Mouse (Mus musculus) heart, embryonic 16.5 days (tissue): Measurements from ENCODE around the gene Vgf. TPM values are rescaled to one million over a fixed set of nuclear protein-coding genes. Genes with fewer than 3 reads are reported as not detected.

Experiments used
- ATAC-seq: fragments of 200-750 bp; cut with Nextera tagmentation; replicated peaks from 2 replicates; pipeline ENCODE4 v1.8.0; 2017; ENCODE audit warnings: moderate number of reproducible peaks; ENCODE audit not compliant: insufficient read depth, low FRiP score; ENCODE audit errors: extremely low read depth
- H3K27ac ChIP-seq: fragments of 300-500 bp; sonication (generic); 2 replicates; pipeline ENCODE4 v1.5.1; 2014; ENCODE audit warnings: mild to moderate bottlenecking, low read length, control low read depth, moderate library complexity
- H3K27me3 ChIP-seq: fragments of 300-500 bp; sonication (generic); 2 replicates; pipeline ENCODE4 v1.6.1; 2014; ENCODE audit warnings: low read length, mixed read lengths; ENCODE audit not compliant: control insufficient read depth, insufficient read depth
- H3K36me3 ChIP-seq: fragments of 300-500 bp; sonication (generic); 2 replicates; pipeline ENCODE4 v1.6.1; 2014; ENCODE audit not compliant: control insufficient read depth, insufficient read depth
- H3K4me1 ChIP-seq: fragments of 300-500 bp; sonication (generic); 2 replicates; pipeline ENCODE4 v1.6.1; 2014; ENCODE audit warnings: low read length, mixed read lengths; ENCODE audit not compliant: control insufficient read depth, insufficient read depth
- H3K4me2 ChIP-seq: fragments of 300-500 bp; sonication (generic); 2 replicates; pipeline ENCODE4 v1.6.1; 2014; ENCODE audit warnings: low read depth, mild to moderate bottlenecking, control low read depth, low read length
- H3K4me3 ChIP-seq: fragments of 300-500 bp; sonication (generic); 2 replicates; pipeline ENCODE4 v1.5.1; 2014; ENCODE audit warnings: mild to moderate bottlenecking, control low read depth, low read length
- H3K9ac ChIP-seq: fragments of 300-500 bp; sonication (generic); 2 replicates; pipeline ENCODE4 v1.6.1; 2014; ENCODE audit warnings: low read length, control low read depth
- H3K9me3 ChIP-seq: fragments of 300-500 bp; sonication (generic); replicated peaks from 2 replicates; pipeline ENCODE4 v1.6.1; 2016; ENCODE audit warnings: low read length; ENCODE audit not compliant: control insufficient read depth
- WGBS: fragments of 180-500 bp; shearing (Covaris S2); extraction: QIAGEN DNeasy Blood & Tissue Kit; methylation state at CpG from one replicate; pipeline ENCODE4 v1.1.7; 2014; 5-methylcytosine and 5-hydroxymethylcytosine counted together
- polyA plus RNA-seq: library from polyadenylated mRNA; unstranded; fragments of >200 nt; fragmentation: Nextera tagmentation; extraction: Ambion mirVana; gene quantifications from 2 replicates; pipeline ENCODE4 v1.2.1, GENCODE M21; 2015

The Vgf gene
- polyA plus RNA-seq, 1 experiment from 2014 or later, result not detected

GRCm38 (mm10) chr5:137054299-137054698 lies 28.1 kb downstream of the Vgf start:
- WGBS, result 63% methylated on average over 7 of the region's 7 CpGs
- Histone ChIP-seq H3K9me3 (no peaks in the 10 kb centered on the region; the same call in 1 of the 2 replicates), H3K36me3 (no peaks in the 10 kb centered on the region), H3K27me3 (no peaks in the 10 kb centered on the region), H3K27ac (no peak overlapping the region), H3K9ac (no peak overlapping the region), H3K4me2 (no peak overlapping the region), H3K4me3 (no peak overlapping the region), H3K4me1 (no peaks in the 10 kb centered on the region)
- no peak for ATAC-seq

DNA sequence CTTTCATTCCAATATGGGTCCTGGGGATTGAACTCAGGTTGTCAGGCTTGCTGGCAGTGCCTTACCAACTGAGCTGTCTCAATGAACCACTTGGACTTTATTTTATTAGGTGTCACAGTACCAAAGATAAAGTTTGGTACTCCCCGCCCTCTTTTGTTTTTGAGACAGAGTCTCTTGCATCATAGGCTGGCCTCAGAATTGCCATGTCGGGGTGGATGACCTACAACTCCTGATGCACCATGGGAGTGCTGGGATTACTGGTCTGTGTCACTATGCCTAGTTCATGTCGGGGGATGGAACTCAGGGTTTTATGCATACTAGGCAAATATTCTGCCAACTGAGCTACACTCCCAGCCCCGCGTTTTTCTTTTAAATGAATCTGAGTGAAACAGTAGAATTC lies 28.7 kb downstream of the Vgf start:
- Histone ChIP-seq H3K4me2 (no peak overlapping the region), H3K27ac (no peak overlapping the region), H3K9ac (no peak overlapping the region), H3K4me3 (no peak overlapping the region), H3K9me3 (no peaks in the 10 kb centered on the region; the same call in 1 of the 2 replicates), H3K36me3 (no peaks in the 10 kb centered on the region), H3K4me1 (no peaks in the 10 kb centered on the region), H3K27me3 (no peaks in the 10 kb centered on the region)
- no peak for ATAC-seq
- 83% methylated on average over 5 of the region's 5 CpGs for WGBS

- ATAC-seq, result peak; percentile 75; the same call in 1 of the 2 replicates
- H3K36me3 ChIP-seq, result 0 out of 2 replicates have a peak, but pooled peaks cover 4% of the 10 kb centered on the region
These were observed 35.8 kb downstream of the Vgf start for GRCm38 (mm10) chr5:137061809-137062481.

GRCm38 (mm10) chr5:137062601-137063000 lies 36.4 kb downstream of the Vgf start:
- Histone ChIP-seq H3K27me3 (no peaks in the 10 kb centered on the region), H3K4me1 (no peaks in the 10 kb centered on the region), H3K36me3 (peaks cover 4% of the 10 kb centered on the region; the same call in 1 of the 2 replicates), H3K27ac (no peak overlapping the region), H3K9me3 (no peaks in the 10 kb centered on the region), H3K9ac (no peak overlapping the region), H3K4me2 (no peak overlapping the region), H3K4me3 (no peak overlapping the region)
- ATAC-seq, result no peak
- 82% methylated on average over 5 of the region's 5 CpGs for WGBS

More at GRCm38 (mm10) chr5:137061809-137062481, 35.8 kb downstream of the Vgf start:
- H3K4me1 ChIP-seq, result no peaks in the 10 kb centered on the region
- H3K4me2 ChIP-seq, result no peak overlapping the region
- H3K9ac ChIP-seq, result no peak overlapping the region
- H3K4me3 ChIP-seq, result no peak overlapping the region
- no peaks in the 10 kb centered on the region for H3K27me3 ChIP-seq
- 16% methylated on average over 10 of the region's 12 CpGs for WGBS
- no peak overlapping the region for H3K27ac ChIP-seq
- H3K9me3 ChIP-seq, result no peaks in the 10 kb centered on the region

GRCm38 (mm10) chr5:137065454-137065853 lies 39.3 kb downstream of the Vgf start:
- Histone ChIP-seq H3K36me3 (peaks cover 4% of the 10 kb centered on the region; the same call in 1 of the 2 replicates), H3K27ac (no peak overlapping the region), H3K27me3 (no peaks in the 10 kb centered on the region), H3K9ac (no peak overlapping the region), H3K4me3 (no peak overlapping the region), H3K4me1 (no peaks in the 10 kb centered on the region), H3K4me2 (no peak overlapping the region), H3K9me3 (no peaks in the 10 kb centered on the region)
- no peak for ATAC-seq
- 60% methylated on average over 6 of the region's 6 CpGs for WGBS

DNA sequence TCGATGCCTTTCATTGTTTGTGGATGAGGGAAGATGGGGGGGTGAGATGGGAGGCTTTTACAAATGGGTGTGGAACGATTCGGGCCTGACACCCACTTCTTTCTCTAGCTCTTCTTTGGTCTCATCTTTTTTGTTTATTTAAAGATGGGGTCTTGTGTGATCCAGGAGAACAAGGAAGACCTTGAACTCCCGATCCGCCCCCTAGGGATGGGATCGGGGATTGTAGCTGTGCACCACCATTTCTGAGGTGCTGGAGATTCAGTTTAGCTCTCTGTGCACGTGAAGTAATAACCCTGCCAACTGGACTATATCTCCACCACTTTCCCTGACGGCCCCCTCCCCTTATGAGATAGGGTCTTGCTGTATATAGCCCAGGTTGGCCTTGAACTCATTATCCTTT lies 39.7 kb downstream of the Vgf start:
- H3K9me3 ChIP-seq, result no peaks in the 10 kb centered on the region
- H3K27ac ChIP-seq, result no peak overlapping the region
- H3K4me1 ChIP-seq, result no peaks in the 10 kb centered on the region
- 74% methylated on average over 8 of the region's 8 CpGs for WGBS
- H3K4me2 ChIP-seq, result no peak overlapping the region
- peaks cover 4% of the 10 kb centered on the region; the same call in 1 of the 2 replicates for H3K36me3 ChIP-seq
- H3K27me3 ChIP-seq, result no peaks in the 10 kb centered on the region
- H3K4me3 ChIP-seq, result no peak overlapping the region
- ATAC-seq, result no peak
- H3K9ac ChIP-seq, result no peak overlapping the region

DNA sequence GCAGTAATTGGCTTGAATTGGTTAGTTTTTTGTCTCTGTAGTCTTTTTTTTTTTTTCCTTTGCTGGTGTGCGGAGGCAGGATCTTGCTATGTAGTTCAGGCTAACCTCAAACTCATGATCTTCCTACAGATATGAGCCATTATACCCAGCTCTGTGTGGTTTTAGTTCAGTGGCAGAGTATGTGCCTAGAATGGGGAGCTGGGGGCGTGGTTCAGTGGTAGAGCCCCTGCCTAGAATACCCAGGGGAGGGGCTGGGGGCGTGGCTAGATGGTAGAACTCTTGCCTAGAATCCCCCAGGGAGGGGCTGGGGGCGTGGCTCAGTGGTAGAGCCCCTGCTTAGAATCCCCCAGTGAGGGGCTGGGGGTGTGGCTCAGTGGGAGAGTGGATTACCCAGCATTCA lies 42.5 kb downstream of the Vgf start:
- H3K4me2 ChIP-seq, result no peak overlapping the region
- H3K9me3 ChIP-seq, result no peaks in the 10 kb centered on the region
- no peak overlapping the region for H3K4me3 ChIP-seq
- peaks cover 19% of the 10 kb centered on the region for H3K4me1 ChIP-seq
- 65% methylated on average over 4 of the region's 4 CpGs for WGBS
- H3K9ac ChIP-seq, result no peak overlapping the region
- no peak for ATAC-seq
- H3K27me3 ChIP-seq, result no peaks in the 10 kb centered on the region
- peaks cover 4% of the 10 kb centered on the region; the same call in 1 of the 2 replicates for H3K36me3 ChIP-seq
- H3K27ac ChIP-seq, result no peak overlapping the region

GRCm38 (mm10) chr5:137070881-137071605 lies 44.9 kb downstream of the Vgf start:
- Histone ChIP-seq H3K9ac (no peak overlapping the region), H3K27me3 (no peaks in the 10 kb centered on the region), H3K36me3 (no peaks in the 10 kb centered on the region; the same call in 1 of the 2 replicates), H3K27ac (no peak overlapping the region), H3K4me1 (peaks cover 33% of the 10 kb centered on the region), H3K9me3 (no peaks in the 10 kb centered on the region), H3K4me2 (peak overlapping the region; percentile 57), H3K4me3 (peak overlapping the region; percentile 33; the same call in 1 of the 2 replicates)
- no peak for ATAC-seq
- 84% methylated on average over 19 of the region's 19 CpGs for WGBS
